Mouse (Mus musculus): Measurements from ENCODE around the gene Cyb5d1. TPM values are rescaled to one million over a fixed set of nuclear protein-coding genes. Genes with fewer than 3 reads are reported as not detected.

Cyb5d1 gene
- polyA plus RNA-seq, 1 experiment from 2014 or later = 25.3 TPM

GRCm38 (mm10) chr11:69421131-69421977, 25.9 kb upstream of the Cyb5d1 start:
- Histone ChIP-seq H3K4me2 (peak overlapping the region; percentile 96; the same call in 1 of the 2 replicates), H3K36me3 (no peaks in the 10 kb centered on the region), H3K27me3 (replicated peaks) (peaks cover 10% of the 10 kb centered on the region; the same call in 1 of the 2 replicates), H3K27ac (no peak overlapping the region), H3K9ac (no peak overlapping the region), H3K9me3 (no peaks in the 10 kb centered on the region), H3K4me3 (replicated peaks) (no peak overlapping the region), H3K4me1 (peaks cover 40% of the 10 kb centered on the region)
- no peak for ATAC-seq (ENCODE audit: insufficient read depth, low FRiP score, low read depth)
- 21% methylated on average over 25 of the region's 25 CpGs for WGBS

GRCm38 (mm10) chr11:69420554-69421000, 25.1 kb upstream of the Cyb5d1 start:
- peaks cover 40% of the 10 kb centered on the region for H3K4me1 ChIP-seq
- no peaks in the 10 kb centered on the region for H3K36me3 ChIP-seq
- no peaks in the 10 kb centered on the region for H3K9me3 ChIP-seq
- no peak overlapping the region for H3K9ac ChIP-seq
- peak overlapping the region; percentile 96 for H3K4me2 ChIP-seq
- H3K4me3 ChIP-seq (replicated peaks) = peak overlapping the region; percentile 68
- H3K27ac ChIP-seq = no peak overlapping the region
- peaks cover 10% of the 10 kb centered on the region; the same call in 1 of the 2 replicates for H3K27me3 ChIP-seq (replicated peaks)
- no peak for ATAC-seq (ENCODE audit: insufficient read depth, low FRiP score, low read depth)
- WGBS = 17% methylated on average over 10 of the region's 10 CpGs

- WGBS = under 1% methylated on average over 28 of the region's 31 CpGs
- Histone ChIP-seq H3K27ac (peak overlapping the region; percentile 99), H3K9me3 (no peaks in the 10 kb centered on the region), H3K36me3 (no peaks in the 10 kb centered on the region), H3K4me1 (peaks cover 43% of the 10 kb centered on the region), H3K9ac (peak overlapping the region; percentile 13; the same call in 1 of the 2 replicates), H3K4me2 (peak overlapping the region; percentile 96), H3K4me3 (replicated peaks) (peak overlapping the region; percentile 68), H3K27me3 (replicated peaks) (peaks cover 10% of the 10 kb centered on the region; the same call in 1 of the 2 replicates)
- ATAC-seq (ENCODE audit: insufficient read depth, low FRiP score, low read depth) = no peak
Observed at GRCm38 (mm10) chr11:69419813-69420553, 24.6 kb upstream of the Cyb5d1 start.

DNA sequence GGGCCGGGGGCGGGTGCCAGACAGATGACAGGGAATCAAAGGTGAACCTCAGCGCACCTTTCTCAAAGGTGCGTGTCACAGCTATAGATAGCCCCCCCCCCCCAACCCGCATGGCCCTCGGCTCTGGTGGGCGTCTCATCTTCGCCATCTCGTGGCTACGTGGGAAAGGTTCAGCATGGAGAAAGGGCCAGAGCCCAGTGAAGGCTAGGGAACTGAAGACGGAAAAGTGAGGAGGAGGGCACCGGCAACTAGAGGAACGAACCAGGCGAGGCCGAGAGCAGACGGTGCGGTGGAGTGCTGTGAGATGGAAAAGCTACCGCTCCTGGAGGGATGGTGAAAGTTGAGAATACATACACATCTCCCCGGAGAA, 24.0 kb upstream of the Cyb5d1 start:
- H3K27ac ChIP-seq = peak overlapping the region; percentile 99
- H3K27me3 ChIP-seq (replicated peaks) = peaks cover 10% of the 10 kb centered on the region; the same call in 1 of the 2 replicates
- no peaks in the 10 kb centered on the region for H3K36me3 ChIP-seq
- H3K4me1 ChIP-seq = peaks cover 48% of the 10 kb centered on the region
- H3K4me3 ChIP-seq (replicated peaks) = peak overlapping the region; percentile 68
- no peaks in the 10 kb centered on the region for H3K9me3 ChIP-seq
- under 1% methylated on average over 19 of the region's 19 CpGs for WGBS
- no peak for ATAC-seq (ENCODE audit: insufficient read depth, low FRiP score, low read depth)
- peak overlapping the region; percentile 96 for H3K4me2 ChIP-seq
- H3K9ac ChIP-seq = peak overlapping the region; percentile 13; the same call in 1 of the 2 replicates

GRCm38 (mm10) chr11:69418481-69419442, 23.3 kb upstream of the Cyb5d1 start:
- Histone ChIP-seq H3K9ac (peak overlapping the region; percentile 44), H3K36me3 (no peaks in the 10 kb centered on the region), H3K27me3 (replicated peaks) (peaks cover 10% of the 10 kb centered on the region; the same call in 1 of the 2 replicates), H3K4me1 (peaks cover 55% of the 10 kb centered on the region), H3K9me3 (no peaks in the 10 kb centered on the region), H3K4me3 (replicated peaks) (peak overlapping the region; percentile 68), H3K4me2 (peak overlapping the region; percentile 96), H3K27ac (peak overlapping the region; percentile 99)
- ATAC-seq (ENCODE audit: insufficient read depth, low FRiP score, low read depth) = peak; percentile 90
- WGBS = under 1% methylated on average over 45 of the region's 45 CpGs

DNA sequence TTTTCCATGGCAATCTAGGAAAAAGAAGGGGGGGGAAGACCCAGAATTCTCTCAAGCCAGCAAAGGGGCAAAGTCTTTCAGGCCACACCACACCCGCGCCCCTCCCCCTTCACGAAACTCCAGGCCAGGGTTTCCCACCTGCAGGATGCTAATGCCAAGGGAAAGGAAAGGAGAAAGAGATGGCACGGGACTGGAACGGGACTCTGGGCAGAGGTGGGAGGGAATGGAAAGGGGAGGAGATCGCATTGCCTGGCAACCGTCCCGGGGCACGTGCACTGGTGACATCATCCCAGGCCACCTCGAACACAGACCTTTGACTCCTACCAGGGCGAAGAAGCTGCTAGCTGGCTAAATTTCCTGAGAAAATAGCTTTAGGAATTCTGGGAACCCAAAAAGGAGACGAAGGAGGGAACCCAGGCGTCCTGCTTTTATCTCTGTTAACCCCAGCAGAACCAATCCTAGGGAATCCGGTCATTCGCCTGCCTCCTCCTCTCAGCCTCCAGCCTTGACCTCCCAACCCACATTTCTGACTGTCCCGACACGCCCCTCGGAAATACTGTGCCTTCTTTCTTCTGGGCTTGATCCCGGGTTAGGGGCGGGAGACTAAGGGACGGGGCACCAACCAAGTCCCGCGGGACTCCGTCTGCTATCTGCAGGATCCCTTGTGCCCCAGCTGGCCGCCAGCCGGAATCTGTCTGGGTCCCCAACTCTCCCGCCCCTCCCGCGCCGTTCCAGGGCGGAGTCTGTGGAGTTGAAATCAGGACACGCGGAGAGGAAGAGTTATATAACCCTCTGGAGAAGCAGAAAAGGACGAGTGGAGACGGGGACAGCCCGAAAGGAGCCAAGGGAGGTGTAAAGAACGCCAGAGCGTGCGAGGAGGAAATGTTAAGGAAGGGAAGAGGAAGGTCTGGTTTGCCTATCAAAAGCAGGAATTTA, 22.3 kb upstream of the Cyb5d1 start:
- under 1% methylated on average over 39 of the region's 39 CpGs for WGBS
- H3K36me3 ChIP-seq = no peaks in the 10 kb centered on the region
- peak; percentile 23; the same call in 1 of the 2 replicates for ATAC-seq (ENCODE audit: insufficient read depth, low FRiP score, low read depth)
- peak overlapping the region; percentile 99 for H3K27ac ChIP-seq
- H3K4me2 ChIP-seq = peak overlapping the region; percentile 96
- H3K9ac ChIP-seq = peak overlapping the region; percentile 44
- H3K4me3 ChIP-seq (replicated peaks) = peak overlapping the region; percentile 68
- H3K9me3 ChIP-seq = no peaks in the 10 kb centered on the region
- peaks cover 10% of the 10 kb centered on the region; the same call in 1 of the 2 replicates for H3K27me3 ChIP-seq (replicated peaks)
- peaks cover 65% of the 10 kb centered on the region for H3K4me1 ChIP-seq

- Histone ChIP-seq H3K4me2 (peak overlapping the region; percentile 96), H3K4me3 (replicated peaks) (peak overlapping the region; percentile 68), H3K9me3 (no peaks in the 10 kb centered on the region), H3K9ac (no peak overlapping the region; the same call in 1 of the 2 replicates), H3K27me3 (replicated peaks) (peaks cover 5% of the 10 kb centered on the region; the same call in 1 of the 2 replicates), H3K4me1 (peaks cover 71% of the 10 kb centered on the region), H3K36me3 (no peaks in the 10 kb centered on the region), H3K27ac (peak overlapping the region; percentile 99)
- WGBS = 7% methylated on average over 8 of the region's 8 CpGs
- ATAC-seq (ENCODE audit: insufficient read depth, low FRiP score, low read depth) = no peak
Observed at GRCm38 (mm10) chr11:69416921-69417448, 21.6 kb upstream of the Cyb5d1 start.

GRCm38 (mm10) chr11:69416509-69416908, 21.1 kb upstream of the Cyb5d1 start:
- Histone ChIP-seq H3K27me3 (replicated peaks) (peaks cover 5% of the 10 kb centered on the region; the same call in 1 of the 2 replicates), H3K27ac (peak overlapping the region; percentile 99), H3K4me2 (peak overlapping the region; percentile 96), H3K4me3 (replicated peaks) (peak overlapping the region; percentile 68), H3K4me1 (peaks cover 73% of the 10 kb centered on the region), H3K9ac (no peak overlapping the region), H3K36me3 (no peaks in the 10 kb centered on the region), H3K9me3 (no peaks in the 10 kb centered on the region)
- 4% methylated on average over 4 of the region's 4 CpGs for WGBS
- ATAC-seq (ENCODE audit: insufficient read depth, low FRiP score, low read depth) = no peak

GRCm38 (mm10) chr11:69415668-69416451, 20.4 kb upstream of the Cyb5d1 start:
- Histone ChIP-seq H3K4me2 (peak overlapping the region; percentile 96), H3K9ac (peak overlapping the region; percentile 62), H3K36me3 (no peaks in the 10 kb centered on the region), H3K4me3 (replicated peaks) (peak overlapping the region; percentile 68), H3K4me1 (peaks cover 67% of the 10 kb centered on the region), H3K27me3 (replicated peaks) (0 out of 2 replicates have a peak, but pooled peaks cover 2% of the 10 kb centered on the region), H3K27ac (peak overlapping the region; percentile 99), H3K9me3 (no peaks in the 10 kb centered on the region)
- ATAC-seq (ENCODE audit: insufficient read depth, low FRiP score, low read depth) = no peak
- WGBS = under 1% methylated on average over 17 of the region's 25 CpGs

Data from stomach, embryonic 15.5 days (tissue).